Mouse (Mus musculus) hindbrain, embryonic 16.5 days (tissue): ENCODE measurements around the gene Krt28. TPM values are rescaled to one million over a fixed set of nuclear protein-coding genes. Genes with fewer than 3 reads are reported as not detected.

Experiments
- ATAC-seq: fragments of 200-750 bp; cut with Nextera tagmentation; 2 replicates; pipeline ENCODE4 v1.8.0; 2017; ENCODE audit warnings: moderate TSS enrichment, moderate library complexity
- H3K27ac ChIP-seq: fragments of 300-500 bp; sonication (generic); 2 replicates; pipeline ENCODE4 v1.5.1; 2014; ENCODE audit warnings: low read depth, mild to moderate bottlenecking, control low read depth, low read length, moderate library complexity
- H3K27me3 ChIP-seq: fragments of 300-500 bp; sonication (generic); replicated peaks from 2 replicates; pipeline ENCODE4 v1.6.1; 2014; ENCODE audit warnings: low read length; ENCODE audit not compliant: control insufficient read depth, insufficient read depth
- H3K36me3 ChIP-seq: fragments of 300-500 bp; sonication (generic); 2 replicates; pipeline ENCODE4 v1.6.1; 2014; ENCODE audit warnings: mild to moderate bottlenecking, low read length, moderate library complexity, mixed read lengths; ENCODE audit not compliant: control insufficient read depth, insufficient read depth
- H3K4me1 ChIP-seq: fragments of 300-500 bp; sonication (generic); 2 replicates; pipeline ENCODE4 v1.6.1; 2014; ENCODE audit warnings: low read depth, low read length; ENCODE audit not compliant: control insufficient read depth, insufficient read depth
- H3K4me2 ChIP-seq: fragments of 300-500 bp; sonication (generic); 2 replicates; pipeline ENCODE4 v1.6.1; 2014; ENCODE audit warnings: mild to moderate bottlenecking, low read length, control low read depth, moderate library complexity
- H3K4me3 ChIP-seq: fragments of 300-500 bp; sonication (generic); 2 replicates; pipeline ENCODE4 v1.5.1; 2014; ENCODE audit warnings: mild to moderate bottlenecking, low read length, control low read depth, moderate library complexity
- H3K9ac ChIP-seq: fragments of 300-500 bp; sonication (generic); 2 replicates; pipeline ENCODE4 v1.6.1; 2014; ENCODE audit warnings: low read depth, mild to moderate bottlenecking, control low read depth, low read length, moderate library complexity
- H3K9me3 ChIP-seq: fragments of 300-500 bp; sonication (generic); 2 replicates; pipeline ENCODE4 v1.6.1; 2014; ENCODE audit warnings: mild to moderate bottlenecking, low read length, moderate library complexity; ENCODE audit not compliant: control insufficient read depth
- WGBS: fragments of 180-500 bp; shearing (Covaris S2); extraction: QIAGEN DNeasy Blood & Tissue Kit; methylation state at CpG from one replicate; pipeline ENCODE4 v1.1.7; 2014; 5-methylcytosine and 5-hydroxymethylcytosine counted together
- polyA plus RNA-seq: library from polyadenylated mRNA; unstranded; fragments of >200 nt; fragmentation: Nextera tagmentation; extraction: Ambion mirVana; gene quantifications from 2 replicates; pipeline ENCODE4 v1.2.1, GENCODE M21; 2015

The Krt28 gene
- polyA plus RNA-seq, 1 experiment from 2014 or later = 0.55 TPM

DNA sequence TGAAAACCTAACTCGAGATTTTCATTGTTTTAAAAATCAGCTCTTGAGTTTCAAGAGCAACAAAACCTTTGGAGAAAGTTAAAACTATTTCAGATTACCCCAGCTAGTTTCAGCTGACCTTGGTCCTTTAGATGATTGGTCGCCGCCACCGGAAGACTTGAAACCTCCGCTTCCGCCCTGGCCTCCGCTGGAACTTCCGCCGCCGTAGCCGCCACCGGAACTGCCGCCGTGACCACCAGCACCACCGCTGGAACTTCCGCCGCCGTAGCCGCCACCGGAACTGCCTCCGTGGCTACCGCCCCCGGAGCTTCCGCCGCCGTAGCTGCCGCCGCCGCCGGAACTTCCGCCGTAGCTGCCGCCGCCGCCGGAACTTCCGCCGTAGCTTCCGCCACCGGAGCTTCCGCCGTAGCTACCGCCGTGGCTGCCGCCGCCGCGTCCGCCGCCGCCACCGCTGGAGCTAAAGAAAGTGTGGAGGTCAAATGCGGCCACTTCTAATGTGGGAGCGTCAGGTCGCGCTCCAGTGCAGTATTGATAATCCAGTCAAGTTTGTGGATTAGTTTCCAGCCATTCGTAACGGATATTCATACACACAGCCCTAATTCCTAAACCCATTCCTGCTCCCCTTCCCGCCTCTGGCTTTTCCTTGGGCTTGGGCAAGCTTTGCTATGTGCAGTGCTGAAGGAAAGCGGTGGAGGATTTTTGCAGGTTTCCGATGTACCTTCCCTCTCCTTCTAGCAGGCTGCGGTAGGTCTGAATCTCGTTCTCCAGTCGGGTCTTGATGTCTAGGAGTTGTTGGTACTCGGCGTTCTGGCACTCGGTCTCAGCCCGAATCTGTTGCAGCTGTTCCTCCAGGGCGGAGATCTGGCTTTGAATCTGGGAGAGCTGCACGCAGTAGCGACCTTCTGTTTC, 11.4 kb upstream of the Krt28 start:
- Histone ChIP-seq H3K36me3 (no peaks in the 10 kb centered on the region), H3K4me1 (peaks cover 6% of the 10 kb centered on the region), H3K4me2 (peak overlapping the region; percentile 64), H3K9ac (peak overlapping the region; percentile 82), H3K9me3 (no peaks in the 10 kb centered on the region), H3K27me3 (no peaks in the 10 kb centered on the region; the same call in none of the 2 replicates), H3K4me3 (peak overlapping the region; percentile 65), H3K27ac (peak overlapping the region; percentile 96)
- 2% methylated on average over 71 of the region's 71 CpGs for whole genome bisulfite sequencing
- peak; percentile 90 for ATAC-seq

DNA sequence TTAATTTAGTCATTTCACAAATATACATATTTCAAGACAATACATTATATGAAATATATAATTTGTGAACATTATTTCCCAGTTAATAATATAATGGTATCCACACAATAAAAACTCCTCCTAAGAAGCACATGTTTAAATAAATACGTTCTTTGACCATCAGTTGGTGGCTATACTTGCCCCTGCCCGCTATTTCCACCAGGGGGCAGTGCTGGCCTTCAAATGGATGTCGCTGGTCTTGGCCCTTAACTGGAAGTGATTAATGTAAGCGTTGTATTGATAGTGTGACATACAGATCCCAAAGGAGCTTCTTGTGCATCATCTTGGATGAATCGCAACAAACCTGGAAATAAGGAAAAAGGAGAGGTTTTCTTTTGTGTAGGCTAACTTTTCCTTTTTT, 4.9 kb upstream of the Krt28 start:
- ATAC-seq = no peak

DNA sequence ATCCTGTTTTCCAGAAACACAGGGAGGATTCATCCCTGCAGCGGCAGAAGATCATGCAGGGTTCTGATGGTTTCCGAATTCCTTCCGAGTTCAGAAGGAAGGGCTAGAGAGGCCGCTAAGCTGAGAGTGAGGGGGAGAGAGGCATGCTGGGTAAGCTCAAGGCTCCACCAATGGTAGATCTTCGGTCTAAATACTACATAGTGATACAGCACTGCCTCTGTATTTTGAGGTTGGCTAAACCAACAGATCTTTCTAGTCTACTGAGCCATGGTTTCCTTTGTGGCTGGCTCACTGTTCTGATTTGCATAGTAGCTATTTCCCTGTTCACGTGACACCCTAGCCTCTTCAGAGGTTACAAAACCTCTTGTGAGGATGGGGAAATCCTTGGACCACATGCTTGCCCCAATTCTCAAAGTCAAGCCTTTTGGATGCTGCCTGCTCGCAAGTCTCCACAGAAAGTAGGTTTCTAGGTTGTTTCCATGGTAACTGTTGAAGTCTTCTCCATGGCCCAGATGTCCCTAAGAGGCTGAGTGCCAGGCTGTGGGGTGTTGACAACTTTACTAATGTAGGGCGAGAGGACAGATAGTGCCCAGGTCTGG, 4.8 kb downstream of the Krt28 start:
- no peak overlapping the region for H3K4me3 ChIP-seq
- no peak overlapping the region for H3K9ac ChIP-seq
- H3K9me3 ChIP-seq = no peaks in the 10 kb centered on the region
- H3K4me2 ChIP-seq = no peak overlapping the region
- no peaks in the 10 kb centered on the region for H3K27me3 ChIP-seq
- peak; percentile 65 for ATAC-seq
- H3K4me1 ChIP-seq = no peaks in the 10 kb centered on the region
- 80% methylated on average over 8 of the region's 8 CpGs for WGBS
- no peak overlapping the region for H3K27ac ChIP-seq
- H3K36me3 ChIP-seq = no peaks in the 10 kb centered on the region

More for the DNA sequence above, 4.9 kb upstream of the Krt28 start:
- Histone ChIP-seq H3K4me2 (no peak overlapping the region), H3K4me3 (no peak overlapping the region), H3K4me1 (no peaks in the 10 kb centered on the region), H3K27me3 (peaks cover 2% of the 10 kb centered on the region), H3K36me3 (no peaks in the 10 kb centered on the region), H3K9ac (no peak overlapping the region), H3K9me3 (no peaks in the 10 kb centered on the region), H3K27ac (no peak overlapping the region)
- WGBS = 15% methylated on average over 5 of the region's 5 CpGs

DNA sequence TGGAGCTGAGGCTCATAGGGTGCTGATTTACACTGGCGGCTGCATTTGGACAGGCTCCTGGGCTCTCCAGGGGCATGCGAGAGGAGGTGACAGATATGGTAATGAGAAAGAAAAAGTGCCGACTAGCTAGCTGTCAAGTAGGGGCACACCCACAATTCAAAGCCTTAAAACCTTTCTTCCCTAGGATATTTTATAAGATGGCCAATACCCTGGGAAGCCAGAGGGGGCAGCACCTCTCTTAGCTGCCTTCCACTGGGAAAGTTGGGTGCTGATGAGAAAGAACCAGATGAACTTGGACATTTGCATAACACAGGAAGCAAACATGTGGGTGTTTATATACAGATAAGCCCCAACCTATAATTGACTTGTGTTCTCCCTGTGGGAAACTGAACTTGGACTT, 5.5 kb downstream of the Krt28 start:
- H3K4me1 ChIP-seq = no peaks in the 10 kb centered on the region
- H3K4me3 ChIP-seq = no peak overlapping the region
- no peaks in the 10 kb centered on the region for H3K36me3 ChIP-seq
- no peaks in the 10 kb centered on the region for H3K27me3 ChIP-seq
- WGBS = 20% methylated on average over 3 of the region's 3 CpGs
- no peak overlapping the region for H3K9ac ChIP-seq
- no peak overlapping the region for H3K4me2 ChIP-seq
- H3K27ac ChIP-seq = no peak overlapping the region
- ATAC-seq = no peak
- no peaks in the 10 kb centered on the region for H3K9me3 ChIP-seq

GRCm38 (mm10) chr11:99366791-99367190, 7.9 kb downstream of the Krt28 start:
- ATAC-seq = no peak
- H3K4me3 ChIP-seq = no peak overlapping the region
- WGBS = 53% methylated on average over 10 of the region's 10 CpGs

DNA sequence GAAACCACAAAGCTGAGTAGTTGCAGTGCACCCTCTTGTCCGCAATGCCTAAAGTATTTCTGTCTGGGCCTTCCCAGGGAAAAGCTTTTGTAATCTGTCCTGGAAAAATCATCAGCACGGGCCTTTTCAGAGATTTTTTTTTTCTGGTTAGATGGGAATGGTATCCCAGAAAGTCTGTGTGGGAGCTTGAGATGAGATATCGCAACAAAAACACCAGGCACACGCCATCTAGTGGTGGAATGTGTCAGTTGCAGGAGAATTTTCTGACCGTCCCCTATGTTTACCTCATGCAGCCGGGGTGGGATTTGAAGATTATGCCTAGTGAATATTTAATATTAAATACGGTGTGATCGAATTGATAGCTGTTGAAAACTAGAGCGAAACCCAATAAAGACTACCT, 10.3 kb downstream of the Krt28 start:
- no peaks in the 10 kb centered on the region for H3K36me3 ChIP-seq
- H3K27ac ChIP-seq = no peak overlapping the region
- no peaks in the 10 kb centered on the region for H3K9me3 ChIP-seq
- H3K9ac ChIP-seq = no peak overlapping the region
- WGBS = 25% methylated on average over 9 of the region's 9 CpGs
- no peak for ATAC-seq
- H3K27me3 ChIP-seq = no peaks in the 10 kb centered on the region
- no peak overlapping the region for H3K4me2 ChIP-seq
- H3K4me1 ChIP-seq = no peaks in the 10 kb centered on the region
- H3K4me3 ChIP-seq = no peak overlapping the region

More at GRCm38 (mm10) chr11:99366791-99367190, 7.9 kb downstream of the Krt28 start:
- Histone ChIP-seq H3K27ac (no peak overlapping the region), H3K4me2 (no peak overlapping the region), H3K9me3 (no peaks in the 10 kb centered on the region), H3K4me1 (no peaks in the 10 kb centered on the region), H3K36me3 (no peaks in the 10 kb centered on the region), H3K9ac (no peak overlapping the region), H3K27me3 (no peaks in the 10 kb centered on the region)

DNA sequence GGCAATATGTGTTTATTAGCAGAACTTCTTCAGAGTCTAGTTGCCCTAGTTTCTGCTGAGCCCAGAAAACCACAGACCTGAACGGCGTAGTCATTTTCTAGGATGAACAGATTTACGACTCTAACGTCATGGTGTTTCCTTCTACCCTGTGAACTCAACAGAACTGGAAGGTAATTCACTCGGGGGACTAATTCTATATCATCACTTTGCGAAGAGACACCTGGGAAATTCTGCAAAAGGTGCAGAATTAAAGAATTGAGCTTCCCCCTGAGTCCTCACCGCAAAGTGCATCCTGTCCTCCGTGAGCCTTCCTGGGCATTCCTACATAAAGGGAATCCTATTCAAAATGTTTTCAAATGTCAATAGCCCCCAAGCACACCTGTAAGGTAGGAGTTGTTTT, 13.3 kb downstream of the Krt28 start:
- 88% methylated on average over 8 of the region's 8 CpGs for WGBS
- ATAC-seq = no peak

GRCm38 (mm10) chr11:99351004-99351403, 23.7 kb downstream of the Krt28 start, which contains the start of gene Krt27:
TSS of gene Krt27 (minus strand) at chr11:99351104.
- no peak for ATAC-seq
- no peak within 1 kb of the TSS for H3K4me2 ChIP-seq
- H3K4me1 ChIP-seq = no peaks in the 10 kb centered on the region
- no peak within 1 kb of the TSS for H3K4me3 ChIP-seq
- 79% methylated on average over 12 of the region's 12 CpGs for WGBS
- H3K9me3 ChIP-seq = no peaks in the 10 kb centered on the region
- H3K27me3 ChIP-seq = no peaks in the 10 kb centered on the region
- H3K27ac ChIP-seq = no peak within 1 kb of the TSS
- H3K9ac ChIP-seq = no peak within 1 kb of the TSS
- no peaks in the 10 kb centered on the region for H3K36me3 ChIP-seq

More for the DNA sequence above, 13.3 kb downstream of the Krt28 start:
- Histone ChIP-seq H3K9me3 (no peaks in the 10 kb centered on the region), H3K4me3 (no peak overlapping the region), H3K9ac (no peak overlapping the region), H3K36me3 (no peaks in the 10 kb centered on the region), H3K4me1 (no peaks in the 10 kb centered on the region), H3K4me2 (no peak overlapping the region), H3K27me3 (no peaks in the 10 kb centered on the region), H3K27ac (no peak overlapping the region)

DNA sequence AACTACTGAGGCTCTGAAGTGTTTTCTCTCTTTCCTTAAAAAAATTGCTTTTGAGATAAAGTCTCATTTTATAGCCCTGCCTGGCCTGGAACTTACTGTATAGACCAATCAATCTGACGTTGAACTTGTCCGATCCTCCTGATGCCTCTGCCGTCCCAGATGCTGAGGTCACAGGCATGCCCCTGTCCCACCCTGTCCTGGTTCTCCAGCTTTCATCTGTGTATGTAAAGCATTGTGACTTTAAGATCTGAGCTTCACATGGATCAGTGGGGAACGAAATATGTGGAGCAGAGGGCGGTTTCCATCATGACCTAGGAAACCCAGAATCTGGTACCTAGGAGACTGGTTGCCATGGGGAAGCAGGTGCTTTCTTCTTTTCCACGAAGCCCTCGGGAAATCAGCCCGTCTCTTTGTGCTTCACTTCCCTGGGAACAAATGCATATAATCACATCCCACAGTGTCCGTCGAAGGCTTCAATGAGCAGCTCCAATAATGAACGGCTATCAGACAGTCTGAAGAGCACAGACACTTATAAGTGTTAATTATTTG, 35.3 kb downstream of the Krt28 start:
- Histone ChIP-seq H3K4me1 (no peaks in the 10 kb centered on the region; the same call in none of the 2 replicates), H3K27me3 (no peaks in the 10 kb centered on the region), H3K9ac (no peak overlapping the region), H3K4me3 (no peak overlapping the region), H3K9me3 (no peaks in the 10 kb centered on the region), H3K27ac (no peak overlapping the region), H3K4me2 (peak overlapping the region; percentile 21; the same call in 1 of the 2 replicates), H3K36me3 (no peaks in the 10 kb centered on the region)
- no peak for ATAC-seq
- 17% methylated on average over 11 of the region's 11 CpGs for WGBS
